10 mouse cellular contexts compared by ENCODE assay signal in the genomic region with DNA sequence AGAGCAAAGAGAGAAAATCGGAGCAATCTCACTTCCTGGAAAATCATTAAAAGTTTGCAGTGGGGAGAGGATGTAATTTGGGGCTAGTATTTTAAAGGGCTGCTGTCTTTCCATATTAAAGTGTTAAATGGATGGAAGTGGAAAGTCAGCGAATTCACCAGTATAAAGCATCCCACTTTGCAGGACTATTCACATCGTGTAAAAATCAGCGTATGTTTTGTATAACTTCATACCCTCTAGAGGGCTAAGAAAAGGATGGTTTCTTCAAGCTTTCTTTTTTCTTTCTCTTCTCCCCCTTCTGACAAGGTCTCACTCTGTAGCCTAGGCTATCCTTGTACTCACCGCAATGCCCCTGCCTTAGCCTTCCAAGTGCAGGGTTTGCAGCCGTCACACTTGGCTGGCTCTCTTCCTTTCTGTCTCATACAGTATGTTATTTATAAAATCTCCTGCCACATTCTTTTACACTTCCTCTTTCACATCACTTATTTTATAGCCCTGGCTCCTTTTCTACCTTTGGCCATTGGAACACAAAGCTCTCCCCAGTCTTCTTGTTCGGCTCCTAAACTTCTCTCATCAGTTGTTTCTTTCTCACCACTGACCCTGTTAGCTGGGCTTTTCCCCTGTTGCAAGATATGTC. TPM values are rescaled to one million over a fixed set of nuclear protein-coding genes. Genes with fewer than 3 reads are reported as not detected.
DNase-seq lines count a peak whose midpoint lies in the region; TF ChIP-seq lines count a peak whose summit lies in the region.
"Had no signal": no experiment of that assay in that cellular context is flagged by ENCODE, and none has a peak within 500 bp of the region (broad histone marks: within the 10 kb centered on the region; RNA-seq: fewer than 3 reads in every experiment).

No protein-coding gene starts in this region.

- H3K27me3 ChIP-seq in small intestine, adult 2 months (ENCODE audit: control insufficient read depth, insufficient read depth, low read length): no peaks in the 10 kb centered on the region

- peaks cover 8% of the 10 kb centered on the region for H3K36me3 ChIP-seq in small intestine, adult 2 months (ENCODE audit: control insufficient read depth, insufficient read depth, low read length)

- no peak for TF ChIP-seq POLR2A in bone marrow macrophage, adult 2 months (IDR thresholded peaks at IDR 0.05; ENCODE audit: borderline replicate concordance, low read depth, low read length)
- TF ChIP-seq POLR2A in small intestine, adult 2 months (IDR thresholded peaks at IDR 0.05; ENCODE audit: low read depth, low read length): no peak

- peak; percentile 67 for DNase-seq in layer of hippocampus, adult 9-11 months
- no peak for DNase-seq in layer of hippocampus, adult 18-20 months (ENCODE audit: low spot score in 2 of 2)
- DNase-seq in kidney, postnatal 36 days: peak; percentile 19 to 37
- no peak for DNase-seq in urinary bladder, postnatal 10 days (ENCODE audit: low spot score)
- DNase-seq in cerebellum, postnatal 36 days: no peak
- DNase-seq in adrenal gland, postnatal 14 days: no peak
- DNase-seq: cerebellum, postnatal 10 days had no signal

- H3K4me1 ChIP-seq in bone marrow macrophage, adult 2 months (ENCODE audit: control insufficient read depth, insufficient read depth, low read length): peaks cover 31% of the 10 kb centered on the region
- H3K4me1 ChIP-seq in small intestine, adult 2 months (ENCODE audit: control insufficient read depth, insufficient read depth, insufficient read length, low read length): peaks cover 8% of the 10 kb centered on the region

- H3K27ac ChIP-seq in bone marrow macrophage, adult 2 months (ENCODE audit: insufficient read depth, low read depth, low read length): peak overlapping the region; percentile 88
- H3K27ac ChIP-seq in small intestine, adult 2 months (ENCODE audit: insufficient read depth, low read depth, low read length): peak overlapping the region; percentile 97

- WGBS in small intestine, adult 2 months: 18% methylated on average over 7 of the region's 7 CpGs

- TF ChIP-seq CTCF in bone marrow macrophage, adult 2 months (IDR thresholded peaks at IDR 0.05; ENCODE audit: low read depth, low read length): no peak
- no peak for TF ChIP-seq CTCF in small intestine, adult 2 months (IDR thresholded peaks at IDR 0.05; ENCODE audit: extremely low read depth, insufficient read length, insufficient replicate concordance, low read depth, low read length)

- peak overlapping the region; percentile 39 for H3K4me3 ChIP-seq in bone marrow macrophage, adult 2 months (ENCODE audit: insufficient read depth, low read length)
- H3K4me3 ChIP-seq in small intestine, adult 2 months (ENCODE audit: low read depth, low read length): peak overlapping the region; percentile 42

RNA-seq across cellular contexts. Expression of a gene that starts 1.8 kb away (rescaled TPM):
- 10 to 100 TPM; 51.6 to 56.3 TPM for total RNA-seq in layer of hippocampus, adult 18-20 months (2021)
- polyA plus RNA-seq in bone marrow macrophage, adult 2 months (2012; ENCODE audit: insufficient read depth, insufficient read length, missing spikeins): 51.0 and 56.6 TPM in 2 replicates
- polyA plus RNA-seq in small intestine, adult 2 months (2012; rRNA removed): 13.6 and 149 TPM in 2 replicates
- 35.7 and 42.1 TPM in 2 replicates for total RNA-seq in adrenal gland, postnatal 14 days (2021)

RNA-seq across cellular contexts. Expression of a gene that starts 59.0 kb away (rescaled TPM):
- under 1 TPM; 0.84 to 0.86 TPM for total RNA-seq in layer of hippocampus, adult 18-20 months (2021)
- polyA plus RNA-seq in bone marrow macrophage, adult 2 months (2012; ENCODE audit: insufficient read depth, insufficient read length, missing spikeins): 0.75 TPM in 1 of 2 replicates, not detected in the other
- polyA plus RNA-seq in small intestine, adult 2 months (2012; rRNA removed): not detected in 2 replicates
- 1.3 and 2.6 TPM in 2 replicates for total RNA-seq in adrenal gland, postnatal 14 days (2021)
- total RNA-seq: gastrocnemius, adult 8-10 months had no signal

RNA-seq across cellular contexts. Expression of a gene that starts 59.0 kb away (rescaled TPM):
- 100 to 1,000 TPM; 248 to 262 TPM for total RNA-seq in layer of hippocampus, adult 18-20 months (2021)
- 227 and 234 TPM in 2 replicates for polyA plus RNA-seq in bone marrow macrophage, adult 2 months (2012; ENCODE audit: insufficient read depth, insufficient read length, missing spikeins)
- 36.8 and 117 TPM in 2 replicates for polyA plus RNA-seq in small intestine, adult 2 months (2012; rRNA removed)
- total RNA-seq in adrenal gland, postnatal 14 days (2021): 240 and 262 TPM in 2 replicates

Comparison
In these comparisons a context has a peak if more than half of its experiments do, and no peak if none do; other contexts are left out.
1. DNase-seq: peak in layer of hippocampus, adult 9-11 months (single experiment) and kidney, postnatal 36 days (2 of 2); none in layer of hippocampus, adult 18-20 months (0 of 2), urinary bladder, postnatal 10 days (single experiment), cerebellum, postnatal 36 days (0 of 2) and adrenal gland, postnatal 14 days (single experiment).